Mouse (Mus musculus): ENCODE results near the gene Cep295nl. TPM values are rescaled to one million over a fixed set of nuclear protein-coding genes. Genes with fewer than 3 reads are reported as not detected.

Gene Cep295nl
- polyA plus RNA-seq, 1 experiment from 2014 or later = 0.74 TPM

DNA sequence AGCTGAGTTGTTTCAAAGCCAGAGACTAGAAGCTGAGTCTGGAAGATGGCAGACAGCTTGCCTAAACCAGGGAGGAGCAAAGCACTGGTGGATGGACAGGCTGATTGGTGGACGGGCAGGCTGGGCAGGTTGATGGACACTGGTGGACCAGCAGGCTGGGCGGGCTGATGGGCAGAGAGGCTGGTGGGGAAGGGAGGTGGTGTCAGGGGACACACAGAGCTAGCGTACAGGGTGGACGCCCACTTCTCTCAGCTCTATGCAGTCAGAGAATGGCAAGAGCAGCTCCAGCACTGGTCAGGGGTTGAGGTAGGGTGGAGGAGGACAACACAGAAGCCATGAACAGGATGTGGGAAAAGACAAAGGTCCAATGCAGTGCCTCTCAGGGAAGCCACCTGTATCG, 27.0 kb upstream of the Cep295nl start:
- H3K27ac ChIP-seq = no peak overlapping the region
- H3K4me2 ChIP-seq = no peak overlapping the region
- no peak for ATAC-seq (ENCODE audit: insufficient number of reproducible peaks, insufficient read depth, low FRiP score, low TSS enrichment, low read depth)
- no peaks in the 10 kb centered on the region for H3K36me3 ChIP-seq
- H3K4me3 ChIP-seq = no peak overlapping the region
- H3K4me1 ChIP-seq = peaks cover 45% of the 10 kb centered on the region
- 82% methylated on average over 5 of the region's 5 CpGs for WGBS
- H3K9me3 ChIP-seq = no peaks in the 10 kb centered on the region
- no peak overlapping the region for H3K9ac ChIP-seq
- no peaks in the 10 kb centered on the region for H3K27me3 ChIP-seq

DNA sequence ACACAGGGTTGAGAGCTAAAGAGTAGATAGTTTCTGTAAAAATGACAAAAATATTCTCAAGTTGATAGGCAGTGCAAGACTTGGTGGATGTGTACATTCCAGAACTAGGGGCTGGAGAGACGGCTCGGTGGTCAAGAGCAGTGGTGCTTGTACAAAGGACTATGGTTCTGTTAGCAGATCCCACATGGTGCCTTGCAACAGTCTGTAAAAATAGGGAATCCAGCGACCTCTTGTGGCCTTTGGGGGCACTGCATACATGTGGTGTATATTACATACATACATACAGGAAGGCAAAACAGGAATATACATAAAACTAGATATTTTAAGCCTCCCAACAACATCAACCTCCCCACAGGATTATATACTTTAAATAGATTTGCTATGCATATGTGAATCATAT, 26.0 kb upstream of the Cep295nl start:
- 60% methylated on average over 3 of the region's 3 CpGs for WGBS
- H3K4me3 ChIP-seq = no peak overlapping the region
- ATAC-seq (ENCODE audit: insufficient number of reproducible peaks, insufficient read depth, low FRiP score, low TSS enrichment, low read depth) = no peak
- no peaks in the 10 kb centered on the region for H3K36me3 ChIP-seq
- H3K4me2 ChIP-seq = no peak overlapping the region
- H3K4me1 ChIP-seq = peaks cover 52% of the 10 kb centered on the region
- no peaks in the 10 kb centered on the region for H3K27me3 ChIP-seq
- no peaks in the 10 kb centered on the region for H3K9me3 ChIP-seq
- H3K9ac ChIP-seq = no peak overlapping the region
- no peak overlapping the region for H3K27ac ChIP-seq

DNA sequence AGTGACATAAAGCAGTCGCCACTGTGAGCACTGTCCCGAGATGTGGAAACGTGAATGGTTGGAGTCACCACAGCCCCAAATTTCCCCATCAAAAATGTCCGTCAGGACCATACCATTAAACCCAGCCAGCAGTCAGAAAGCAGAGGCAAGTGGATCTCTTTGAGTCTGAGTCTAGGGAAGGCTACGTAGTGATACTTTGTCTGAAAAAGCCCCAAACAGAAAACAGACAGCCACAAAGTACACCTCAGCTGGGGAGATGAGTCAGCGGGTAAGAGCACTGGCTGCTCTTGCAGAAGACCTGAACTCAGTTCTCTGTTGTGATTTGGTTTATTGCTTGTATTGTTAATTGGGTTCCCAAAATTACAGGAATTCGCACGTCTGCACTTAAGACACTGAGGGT, 24.3 kb upstream of the Cep295nl start:
- 0 out of 2 replicates have a peak overlapping the region, but pooled peaks have one; percentile 28 for H3K27ac ChIP-seq
- no peaks in the 10 kb centered on the region for H3K36me3 ChIP-seq
- WGBS = 66% methylated on average over 8 of the region's 8 CpGs
- H3K4me1 ChIP-seq = peaks cover 56% of the 10 kb centered on the region
- no peak overlapping the region for H3K9ac ChIP-seq
- H3K27me3 ChIP-seq = no peaks in the 10 kb centered on the region
- no peak overlapping the region for H3K4me2 ChIP-seq
- no peak for ATAC-seq (ENCODE audit: insufficient number of reproducible peaks, insufficient read depth, low FRiP score, low TSS enrichment, low read depth)
- no peaks in the 10 kb centered on the region for H3K9me3 ChIP-seq
- H3K4me3 ChIP-seq = no peak overlapping the region

DNA sequence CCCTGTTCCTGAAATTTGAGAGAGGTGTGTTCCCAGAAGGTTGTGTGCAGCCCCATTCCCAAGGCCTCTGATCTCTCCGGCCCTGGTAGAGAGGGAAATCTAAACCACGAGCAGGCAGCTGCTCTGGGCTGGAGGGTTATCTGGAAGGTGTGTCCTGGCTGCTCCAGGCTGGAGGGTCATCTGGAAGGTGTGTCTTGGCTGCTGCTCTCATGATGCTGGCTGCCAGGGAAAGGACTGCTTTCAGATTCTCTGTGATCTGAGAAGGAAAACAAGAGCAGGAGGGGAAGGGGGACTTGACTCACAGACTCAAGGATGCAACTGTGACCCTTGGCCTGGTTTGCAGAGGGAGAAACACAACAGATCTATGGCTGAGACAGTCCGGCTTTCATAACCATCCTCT, 23.8 kb upstream of the Cep295nl start:
- H3K9ac ChIP-seq = no peak overlapping the region
- ATAC-seq (ENCODE audit: insufficient number of reproducible peaks, insufficient read depth, low FRiP score, low TSS enrichment, low read depth) = no peak
- no peak overlapping the region for H3K4me3 ChIP-seq
- H3K27me3 ChIP-seq = no peaks in the 10 kb centered on the region
- H3K36me3 ChIP-seq = no peaks in the 10 kb centered on the region
- H3K4me2 ChIP-seq = no peak overlapping the region
- H3K27ac ChIP-seq = peak overlapping the region; percentile 93
- no peaks in the 10 kb centered on the region for H3K9me3 ChIP-seq
- H3K4me1 ChIP-seq = peaks cover 58% of the 10 kb centered on the region
- WGBS = 36% methylated on average over 3 of the region's 3 CpGs

DNA sequence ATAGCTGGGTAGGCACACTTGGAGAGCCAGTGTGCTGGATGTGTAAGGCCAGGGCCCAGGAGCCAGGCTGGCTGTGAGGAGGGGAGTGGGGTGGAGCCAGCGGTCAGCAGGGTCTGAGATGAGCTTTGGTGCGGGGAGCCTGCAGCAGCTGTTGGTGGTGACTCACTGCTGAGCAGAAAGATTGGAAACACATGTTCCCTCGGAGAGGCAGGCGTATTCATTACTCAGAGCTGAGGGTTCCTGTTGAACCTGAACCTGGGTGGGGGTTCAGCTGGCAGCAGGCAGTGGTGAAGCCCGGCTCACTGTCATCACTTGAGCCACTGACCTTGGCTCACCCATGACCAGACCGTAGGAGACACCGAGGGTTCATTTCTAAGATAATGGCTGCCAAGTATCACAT, 22.9 kb upstream of the Cep295nl start:
- H3K4me1 ChIP-seq = peaks cover 68% of the 10 kb centered on the region
- H3K9me3 ChIP-seq = no peaks in the 10 kb centered on the region
- H3K9ac ChIP-seq = no peak overlapping the region
- no peaks in the 10 kb centered on the region for H3K36me3 ChIP-seq
- H3K27ac ChIP-seq = peak overlapping the region; percentile 93
- no peaks in the 10 kb centered on the region for H3K27me3 ChIP-seq
- ATAC-seq (ENCODE audit: insufficient number of reproducible peaks, insufficient read depth, low FRiP score, low TSS enrichment, low read depth) = peak; percentile 16; the same call in 1 of the 2 replicates
- WGBS = 22% methylated on average over 7 of the region's 7 CpGs
- H3K4me3 ChIP-seq = no peak overlapping the region
- peak overlapping the region; percentile 22; the same call in 1 of the 2 replicates for H3K4me2 ChIP-seq

DNA sequence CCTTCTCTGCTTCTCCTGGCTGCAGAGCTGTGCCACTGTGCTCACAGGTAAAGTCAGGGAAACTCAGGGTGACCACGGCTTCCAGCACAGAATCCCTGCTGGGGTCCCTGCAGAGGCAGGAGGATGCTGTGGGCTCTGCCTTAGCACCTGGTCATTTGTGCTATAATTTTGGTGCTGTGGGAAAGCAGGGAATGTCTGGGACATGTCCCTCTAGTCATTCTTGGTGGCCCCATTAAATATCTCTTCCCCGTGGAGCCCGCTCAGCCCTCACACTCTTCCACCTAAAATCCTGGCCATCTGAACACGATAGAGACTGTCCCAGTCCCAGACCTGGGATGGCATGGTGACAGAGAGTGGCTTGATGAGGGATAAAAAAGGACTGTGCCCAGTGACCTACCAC, 21.7 kb upstream of the Cep295nl start:
- Histone ChIP-seq H3K4me2 (no peak overlapping the region), H3K4me3 (no peak overlapping the region), H3K9ac (no peak overlapping the region), H3K9me3 (no peaks in the 10 kb centered on the region), H3K27ac (peak overlapping the region; percentile 93), H3K4me1 (peaks cover 68% of the 10 kb centered on the region), H3K27me3 (no peaks in the 10 kb centered on the region), H3K36me3 (no peaks in the 10 kb centered on the region)
- no peak for ATAC-seq (ENCODE audit: insufficient number of reproducible peaks, insufficient read depth, low FRiP score, low TSS enrichment, low read depth)
- 77% methylated on average over 4 of the region's 4 CpGs for WGBS

DNA sequence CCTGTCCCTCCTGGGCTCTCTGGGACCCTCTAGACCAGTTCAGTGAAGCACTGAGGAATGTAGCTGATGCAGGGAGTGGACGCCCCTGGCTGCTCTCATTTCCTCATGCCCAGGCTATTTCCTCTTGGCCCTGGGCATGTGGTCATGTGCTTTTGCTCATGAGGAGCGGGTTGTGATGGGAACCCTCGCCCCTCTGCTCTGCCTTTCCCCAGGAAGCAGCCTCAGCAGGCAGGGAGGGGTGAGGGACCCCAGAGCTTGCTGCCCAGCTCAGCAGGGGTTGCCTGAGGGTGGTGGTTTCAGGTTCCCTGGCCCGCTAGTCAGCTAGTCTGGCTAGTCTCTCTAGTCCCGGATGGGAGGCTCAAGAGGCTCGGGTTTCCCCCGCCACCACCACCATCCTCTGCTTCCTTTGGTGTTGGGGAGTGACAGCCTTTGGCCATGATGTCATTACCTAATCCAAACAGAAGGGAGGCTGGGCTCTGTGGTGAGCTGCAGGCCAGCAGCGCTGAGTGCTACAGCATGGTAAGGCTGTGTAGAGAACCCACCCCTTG, 20.7 kb upstream of the Cep295nl start:
- Histone ChIP-seq H3K4me2 (peak overlapping the region; percentile 26), H3K27me3 (no peaks in the 10 kb centered on the region), H3K4me3 (0 out of 2 replicates have a peak overlapping the region, but pooled peaks have one; percentile 6), H3K4me1 (peaks cover 68% of the 10 kb centered on the region), H3K9ac (peak overlapping the region; percentile 44; the same call in 1 of the 2 replicates), H3K9me3 (no peaks in the 10 kb centered on the region), H3K27ac (peak overlapping the region; percentile 93), H3K36me3 (no peaks in the 10 kb centered on the region)
- ATAC-seq (ENCODE audit: insufficient number of reproducible peaks, insufficient read depth, low FRiP score, low TSS enrichment, low read depth) = peak; percentile 77
- 0% methylated on average over 8 of the region's 8 CpGs for WGBS

DNA sequence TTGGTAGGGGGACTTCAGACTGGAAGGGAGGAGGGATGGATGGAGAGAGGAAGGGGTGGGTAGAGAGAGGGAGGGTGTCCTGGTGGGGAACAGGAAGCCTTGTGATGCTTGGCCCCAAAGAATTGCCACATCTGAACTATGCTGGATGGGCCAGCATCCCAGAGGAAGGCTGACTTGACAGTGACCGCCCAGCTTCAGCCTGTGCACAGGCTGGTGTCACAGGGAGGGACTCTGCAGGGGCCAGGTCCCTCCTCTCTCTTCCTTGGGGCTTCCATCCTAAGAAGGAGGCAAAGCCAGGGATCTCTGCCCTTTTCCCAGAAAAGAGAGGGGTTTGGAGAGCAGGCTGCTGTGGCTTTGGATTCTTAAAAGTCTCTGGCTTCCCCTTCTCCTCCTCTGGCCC, 20.2 kb upstream of the Cep295nl start:
- Histone ChIP-seq H3K4me2 (peak overlapping the region; percentile 26), H3K27ac (peak overlapping the region; percentile 93), H3K4me1 (peaks cover 68% of the 10 kb centered on the region), H3K9ac (peak overlapping the region; percentile 44), H3K27me3 (no peaks in the 10 kb centered on the region), H3K36me3 (no peaks in the 10 kb centered on the region), H3K4me3 (no peak overlapping the region), H3K9me3 (no peaks in the 10 kb centered on the region)
- WGBS = 27% methylated on average over 1 of the region's 1 CpGs
- no peak for ATAC-seq (ENCODE audit: insufficient number of reproducible peaks, insufficient read depth, low FRiP score, low TSS enrichment, low read depth)

DNA sequence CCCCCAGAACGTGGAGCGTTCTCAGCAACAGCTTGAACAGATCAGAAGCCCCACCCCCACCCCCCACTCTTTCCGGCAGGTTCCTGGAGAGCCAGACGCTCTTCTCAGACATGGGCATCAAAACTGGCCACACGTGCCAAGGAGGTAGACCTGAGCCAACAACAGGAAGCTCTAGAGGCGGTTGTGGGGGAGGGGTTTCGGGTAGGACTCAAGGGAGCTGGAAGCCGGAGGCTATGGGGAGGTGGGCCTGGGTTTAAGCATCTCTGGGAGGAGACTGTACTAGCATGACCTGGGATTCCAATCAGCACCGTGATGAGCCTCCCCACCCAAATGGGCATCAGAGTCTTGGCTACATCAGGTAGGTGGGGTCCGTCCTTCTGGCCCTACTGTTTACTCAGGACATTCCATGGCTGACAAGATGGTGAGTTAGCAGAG, 18.6 kb upstream of the Cep295nl start:
- H3K4me3 ChIP-seq = no peak overlapping the region
- 55% methylated on average over 10 of the region's 10 CpGs for WGBS
- H3K36me3 ChIP-seq = no peaks in the 10 kb centered on the region
- no peaks in the 10 kb centered on the region for H3K27me3 ChIP-seq
- ATAC-seq (ENCODE audit: insufficient number of reproducible peaks, insufficient read depth, low FRiP score, low TSS enrichment, low read depth) = no peak
- H3K4me2 ChIP-seq = no peak overlapping the region
- no peaks in the 10 kb centered on the region for H3K9me3 ChIP-seq
- no peak overlapping the region for H3K27ac ChIP-seq
- no peak overlapping the region for H3K9ac ChIP-seq
- peaks cover 57% of the 10 kb centered on the region for H3K4me1 ChIP-seq

DNA sequence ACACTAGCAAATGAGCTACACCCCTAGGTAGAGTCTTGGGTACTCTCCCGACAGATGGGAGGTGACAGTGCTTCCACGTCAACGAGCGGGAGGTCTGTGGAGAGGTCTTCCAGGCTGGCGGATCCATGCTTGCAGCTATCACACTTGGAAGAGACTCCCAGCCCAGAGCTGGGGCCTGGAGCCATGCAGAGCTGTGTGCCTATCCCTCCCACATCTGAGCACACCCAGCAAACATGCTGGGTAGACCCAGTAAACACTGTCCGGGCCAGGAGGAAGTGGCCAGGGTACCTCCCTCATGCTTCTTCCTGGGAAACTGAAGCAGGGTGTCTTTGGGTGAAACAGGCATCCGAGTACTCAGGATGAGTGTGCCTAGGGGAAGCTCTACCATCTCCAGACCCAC, 18.2 kb upstream of the Cep295nl start:
- H3K27ac ChIP-seq = 0 out of 2 replicates have a peak overlapping the region, but pooled peaks have one; percentile 11

DNA sequence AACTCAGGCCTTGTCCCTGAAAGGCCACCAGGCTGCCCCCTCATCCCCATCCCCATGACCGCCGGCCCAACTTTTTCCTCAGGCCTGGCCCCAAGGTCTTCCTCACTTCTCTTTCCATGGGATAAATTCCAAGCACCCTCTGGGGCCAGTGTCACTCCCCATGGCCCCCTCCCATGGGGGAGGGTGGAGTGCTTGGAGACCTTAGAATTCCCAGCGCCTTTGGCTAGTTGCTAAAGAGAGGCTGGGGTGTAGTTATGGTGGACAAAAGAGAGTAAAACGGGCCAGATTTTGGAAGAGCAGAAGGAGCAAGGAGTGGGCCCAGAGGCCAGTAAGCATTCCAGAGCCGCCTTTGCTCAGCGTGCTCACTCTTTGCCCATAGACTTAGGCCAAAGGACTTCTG, 13.3 kb upstream of the Cep295nl start, which contains the start of gene Timp2:
Gene Timp2, minus strand, starts transcription at position 101 of the 400 bp plus-strand sequence.
- Histone ChIP-seq H3K4me1 (peaks cover 50% of the 10 kb centered on the region), H3K4me2 (peak within 1 kb of the TSS; percentile 79), H3K9ac (peak within 1 kb of the TSS; percentile 98), H3K36me3 (peaks cover 13% of the 10 kb centered on the region), H3K27ac (peak within 1 kb of the TSS; percentile 97), H3K4me3 (peak within 1 kb of the TSS; percentile 91), H3K9me3 (no peaks in the 10 kb centered on the region), H3K27me3 (no peaks in the 10 kb centered on the region)
- ATAC-seq (ENCODE audit: insufficient number of reproducible peaks, insufficient read depth, low FRiP score, low TSS enrichment, low read depth) = 0 out of 2 replicates have a peak, but pooled peaks have one; percentile 8
- 34% methylated on average over 6 of the region's 6 CpGs for WGBS

More for the DNA sequence above, 18.2 kb upstream of the Cep295nl start:
- no peak overlapping the region for H3K4me2 ChIP-seq
- H3K36me3 ChIP-seq = no peaks in the 10 kb centered on the region
- no peak overlapping the region for H3K9ac ChIP-seq
- H3K4me3 ChIP-seq = no peak overlapping the region
- no peaks in the 10 kb centered on the region for H3K27me3 ChIP-seq
- no peaks in the 10 kb centered on the region for H3K9me3 ChIP-seq
- peaks cover 57% of the 10 kb centered on the region for H3K4me1 ChIP-seq
- WGBS = 78% methylated on average over 7 of the region's 7 CpGs
- ATAC-seq (ENCODE audit: insufficient number of reproducible peaks, insufficient read depth, low FRiP score, low TSS enrichment, low read depth) = no peak

DNA sequence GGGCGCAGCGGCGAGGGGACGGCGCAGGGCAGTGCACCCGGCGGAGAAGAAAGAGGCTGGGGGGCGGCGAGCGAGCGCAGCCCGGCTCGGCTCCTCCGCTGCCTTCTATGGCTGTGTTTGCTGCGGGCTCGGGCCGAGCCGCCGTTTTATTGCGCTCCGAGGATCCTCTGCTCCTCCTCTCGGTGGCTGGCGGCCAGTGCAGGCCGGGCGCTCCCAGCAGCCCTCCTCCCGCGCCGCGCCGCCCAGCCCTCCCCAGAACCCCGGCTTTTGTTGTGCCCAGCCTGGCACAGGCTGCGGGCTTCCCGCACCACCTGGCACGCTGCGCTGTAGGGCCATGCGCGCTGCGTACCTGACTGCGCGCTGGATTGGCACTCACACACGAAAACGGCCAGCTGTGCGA, 12.9 kb upstream of the Cep295nl start:
- peak; percentile 91 for ATAC-seq (ENCODE audit: insufficient number of reproducible peaks, insufficient read depth, low FRiP score, low TSS enrichment, low read depth)
- under 1% methylated on average over 39 of the region's 43 CpGs for WGBS
- H3K4me2 ChIP-seq = peak overlapping the region; percentile 79

More for the DNA sequence above, 12.9 kb upstream of the Cep295nl start:
- Histone ChIP-seq H3K9me3 (no peaks in the 10 kb centered on the region), H3K27me3 (no peaks in the 10 kb centered on the region), H3K4me1 (peaks cover 50% of the 10 kb centered on the region), H3K27ac (peak overlapping the region; percentile 97), H3K36me3 (peaks cover 17% of the 10 kb centered on the region), H3K4me3 (peak overlapping the region; percentile 91), H3K9ac (peak overlapping the region; percentile 98)
